Mouse (Mus musculus) CD4-positive, CD25-positive, alpha-beta regulatory T cell, adult 9 weeks (primary cell): ENCODE measurements around the gene Slit3. TPM values are rescaled to one million over a fixed set of nuclear protein-coding genes. Genes with fewer than 3 reads are reported as not detected.

Experiments used
- polyA plus RNA-seq: library from polyadenylated mRNA; unstranded; fragments of 100-300 nt; shearing (Covaris generic); gene quantifications from one replicate; pipeline ENCODE4 v1.2.1, GENCODE M21; 2017

Slit3 gene
- 0.05 TPM for polyA plus RNA-seq

GRCm38 (mm10) chr11:35120894-35121610 lies at the start of gene Slit3:
Gene Slit3, plus strand, starts transcription at chr11:35121224.

